Mouse (Mus musculus) midbrain, embryonic 14.5 days (tissue): Measurements from ENCODE around the gene Msto1. TPM values are rescaled to one million over a fixed set of nuclear protein-coding genes. Genes with fewer than 3 reads are reported as not detected.
A peak's percentile ranks its signal among the peaks of the same experiment; 100 is the strongest.

Experiments used
- ATAC-seq: fragments of 200-750 bp; cut with Nextera tagmentation; 2 replicates; pipeline ENCODE4 v1.8.0; 2017; ENCODE audit warnings: moderate number of reproducible peaks, moderate library complexity; ENCODE audit not compliant: low FRiP score, low TSS enrichment
- DNase-seq: peaks from one replicate; pipeline ENCODE4 v3.0.0-alpha.2; 2015
- H3K27ac ChIP-seq: fragments of 300-500 bp; sonication (generic); replicated peaks from 2 replicates; pipeline ENCODE4 v1.5.1; 2014; ENCODE audit warnings: mild to moderate bottlenecking, low read depth, low read length, moderate library complexity
- H3K27me3 ChIP-seq: fragments of 300-500 bp; sonication (generic); 2 replicates; pipeline ENCODE4 v1.6.1; 2014; ENCODE audit warnings: low read length, control low read depth, mixed read lengths; ENCODE audit not compliant: control insufficient read depth, insufficient read depth
- H3K36me3 ChIP-seq: fragments of 300-500 bp; sonication (generic); 2 replicates; pipeline ENCODE4 v1.6.1; 2014; ENCODE audit warnings: low read length, control low read depth; ENCODE audit not compliant: control insufficient read depth, insufficient read depth
- H3K4me1 ChIP-seq: fragments of 300-500 bp; sonication (generic); 2 replicates; pipeline ENCODE4 v1.6.1; 2014; ENCODE audit warnings: mild to moderate bottlenecking, antibody characterized with exemption, low read length, control low read depth; ENCODE audit not compliant: control insufficient read depth, insufficient read depth
- H3K4me2 ChIP-seq: fragments of 300-500 bp; sonication (generic); 2 replicates; pipeline ENCODE4 v1.6.1; 2014; ENCODE audit warnings: mild to moderate bottlenecking, low read length, moderate library complexity
- H3K4me3 ChIP-seq: fragments of 300-500 bp; sonication (generic); replicated peaks from 2 replicates; pipeline ENCODE4 v1.5.1; 2014; ENCODE audit warnings: low read depth, low read length
- H3K9ac ChIP-seq: fragments of 300-500 bp; sonication (generic); replicated peaks from 2 replicates; pipeline ENCODE4 v1.6.1; 2014; ENCODE audit warnings: mild to moderate bottlenecking, low read length, moderate library complexity
- H3K9me3 ChIP-seq: fragments of 300-500 bp; sonication (generic); 2 replicates; pipeline ENCODE4 v1.6.1; 2016; ENCODE audit warnings: low read length, control low read depth, mixed read lengths; ENCODE audit not compliant: control insufficient read depth
- WGBS: fragments of 180-500 bp; shearing (Covaris S2); extraction: QIAGEN DNeasy Blood & Tissue Kit; methylation state at CpG from one replicate; pipeline ENCODE4 v1.1.7; 2014; 5-methylcytosine and 5-hydroxymethylcytosine counted together
- polyA plus RNA-seq: library from polyadenylated mRNA; unstranded; fragments of >200 nt; fragmentation: Nextera tagmentation; extraction: Ambion mirVana; gene quantifications from 2 replicates; pipeline ENCODE4 v1.2.1, GENCODE M21; 2014

Gene Msto1
- polyA plus RNA-seq, 1 experiment from 2014 or later: 53.2 TPM

DNA sequence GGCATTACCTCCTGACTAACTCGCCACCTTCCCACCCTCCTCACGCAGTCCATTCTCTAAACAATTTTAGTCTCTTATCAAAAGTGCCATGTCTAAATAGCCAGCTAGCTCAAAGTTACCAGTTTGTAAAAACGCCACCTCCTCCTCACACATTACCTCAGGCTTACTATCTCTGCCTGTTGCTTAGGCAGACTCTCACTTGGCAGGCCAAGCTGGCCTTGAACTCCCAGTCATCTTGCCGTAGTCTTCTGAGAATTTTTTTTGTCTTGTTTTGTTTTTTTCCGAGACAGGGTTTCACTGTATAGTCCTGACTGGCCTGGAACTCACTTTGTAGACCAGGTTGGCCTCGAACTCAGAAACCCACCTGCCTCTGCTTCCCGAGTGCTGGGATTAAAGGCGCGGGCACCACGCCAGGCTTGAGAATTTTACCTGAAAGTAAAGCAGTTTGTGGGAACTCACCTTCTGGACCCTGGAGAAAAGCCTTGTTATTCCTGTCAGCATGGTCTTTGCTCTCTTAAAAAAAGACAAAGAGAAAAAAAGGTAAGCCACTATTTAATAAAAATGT is 28.6 kb upstream of the Msto1 start:
- peaks cover 30% of the 10 kb centered on the region for H3K36me3 ChIP-seq
- WGBS: 95% methylated on average over 10 of the region's 10 CpGs
- no peak overlapping the region for H3K4me3 ChIP-seq
- no peak overlapping the region for H3K27ac ChIP-seq
- H3K4me1 ChIP-seq: no peaks in the 10 kb centered on the region
- H3K9ac ChIP-seq: no peak overlapping the region
- no peaks in the 10 kb centered on the region for H3K9me3 ChIP-seq
- DNase-seq (no peak), ATAC-seq (no peak)
- no peaks in the 10 kb centered on the region for H3K27me3 ChIP-seq
- H3K4me2 ChIP-seq: no peak overlapping the region

DNA sequence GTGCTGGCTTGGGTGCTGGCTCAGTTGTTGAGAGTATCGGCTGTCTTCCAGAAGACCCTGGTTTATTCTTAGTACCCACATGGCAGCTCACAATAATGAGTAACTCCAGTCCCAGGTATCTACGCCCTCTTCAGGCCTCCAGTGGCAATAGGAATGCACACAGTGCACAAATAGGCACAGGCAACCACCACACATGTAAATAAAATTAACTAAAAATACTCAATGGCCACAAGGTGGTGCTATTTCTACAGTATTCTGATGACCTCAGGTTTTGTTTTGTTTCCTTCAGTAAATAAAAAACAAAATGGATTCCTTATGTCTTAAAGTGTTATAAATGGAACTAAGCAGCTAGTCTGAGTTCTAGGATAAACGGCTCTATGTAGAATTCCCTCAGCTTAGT is 25.9 kb upstream of the Msto1 start:
- WGBS: 76% methylated on average over 3 of the region's 3 CpGs
- DNase-seq: peak; percentile 91

GRCm38 (mm10) chr3:88939071-88939470 is 25.3 kb upstream of the Msto1 start:
- no peak overlapping the region for H3K4me3 ChIP-seq
- DNase-seq: no peak
- H3K4me2 ChIP-seq: no peak overlapping the region
- H3K9ac ChIP-seq: no peak overlapping the region
- no peaks in the 10 kb centered on the region for H3K27me3 ChIP-seq
- H3K4me1 ChIP-seq: no peaks in the 10 kb centered on the region
- peaks cover 53% of the 10 kb centered on the region for H3K36me3 ChIP-seq
- H3K27ac ChIP-seq: no peak overlapping the region
- 96% methylated on average over 10 of the region's 10 CpGs for WGBS
- H3K9me3 ChIP-seq: no peaks in the 10 kb centered on the region
- ATAC-seq: no peak

More for the DNA sequence above, 25.9 kb upstream of the Msto1 start:
- no peaks in the 10 kb centered on the region for H3K4me1 ChIP-seq
- H3K36me3 ChIP-seq: peaks cover 49% of the 10 kb centered on the region
- no peak overlapping the region for H3K9ac ChIP-seq
- no peaks in the 10 kb centered on the region for H3K27me3 ChIP-seq
- ATAC-seq: no peak
- no peak overlapping the region for H3K4me3 ChIP-seq
- H3K27ac ChIP-seq: no peak overlapping the region
- no peak overlapping the region for H3K4me2 ChIP-seq
- H3K9me3 ChIP-seq: no peaks in the 10 kb centered on the region

- no peaks in the 10 kb centered on the region for H3K9me3 ChIP-seq
- WGBS: 91% methylated on average over 3 of the region's 3 CpGs
- H3K27ac ChIP-seq: no peak overlapping the region
Observed at GRCm38 (mm10) chr3:88929501-88929900, 15.7 kb upstream of the Msto1 start.

GRCm38 (mm10) chr3:88925651-88926050 is 11.9 kb upstream of the Msto1 start:
- ATAC-seq (no peak), DNase-seq (no peak)
- Histone ChIP-seq H3K27ac (no peak overlapping the region), H3K4me1 (no peaks in the 10 kb centered on the region), H3K9me3 (no peaks in the 10 kb centered on the region), H3K27me3 (no peaks in the 10 kb centered on the region), H3K9ac (no peak overlapping the region), H3K36me3 (peaks cover 97% of the 10 kb centered on the region), H3K4me3 (no peak overlapping the region), H3K4me2 (no peak overlapping the region)
- WGBS: 96% methylated on average over 2 of the region's 2 CpGs

More at GRCm38 (mm10) chr3:88929501-88929900, 15.7 kb upstream of the Msto1 start:
- Histone ChIP-seq H3K4me3 (no peak overlapping the region), H3K4me2 (no peak overlapping the region), H3K9ac (no peak overlapping the region), H3K27me3 (no peaks in the 10 kb centered on the region), H3K4me1 (no peaks in the 10 kb centered on the region), H3K36me3 (peaks cover 95% of the 10 kb centered on the region)
- no peak for DNase-seq
- no peak for ATAC-seq

DNA sequence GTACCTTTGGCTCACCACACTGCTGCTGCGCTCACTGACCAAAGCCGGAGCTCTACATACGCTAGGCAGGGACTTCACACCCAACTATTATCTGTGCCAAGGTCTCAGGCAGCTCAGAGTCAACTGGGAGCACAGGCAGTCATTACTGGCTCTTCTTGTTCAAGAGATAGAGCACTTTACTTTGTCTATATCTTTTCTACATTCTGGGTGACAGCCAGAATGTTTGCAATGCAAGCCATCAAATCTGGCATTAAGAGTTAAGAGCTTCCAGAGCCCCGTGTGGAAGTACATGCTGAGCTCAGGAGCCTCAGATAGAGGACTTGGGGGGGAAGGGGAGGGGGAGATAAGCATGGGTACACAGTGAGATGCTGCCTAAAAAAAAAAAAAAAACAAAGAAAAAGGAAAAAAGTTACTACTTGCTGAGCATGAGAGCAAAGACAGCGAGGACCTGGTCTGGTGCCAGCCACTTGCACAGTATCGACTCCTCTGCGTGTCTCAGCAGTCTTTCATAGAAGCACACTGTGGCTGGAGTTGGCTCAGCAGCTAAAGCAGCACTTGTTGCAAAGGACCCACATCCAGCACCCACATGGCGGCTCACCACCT is 10.3 kb upstream of the Msto1 start:
- Histone ChIP-seq H3K9ac (no peak overlapping the region), H3K27me3 (no peaks in the 10 kb centered on the region), H3K4me2 (no peak overlapping the region), H3K27ac (no peak overlapping the region), H3K9me3 (no peaks in the 10 kb centered on the region), H3K4me3 (no peak overlapping the region), H3K36me3 (peaks cover 81% of the 10 kb centered on the region), H3K4me1 (no peaks in the 10 kb centered on the region)
- 94% methylated on average over 8 of the region's 8 CpGs for WGBS
- ATAC-seq (no peak), DNase-seq (no peak)

DNA sequence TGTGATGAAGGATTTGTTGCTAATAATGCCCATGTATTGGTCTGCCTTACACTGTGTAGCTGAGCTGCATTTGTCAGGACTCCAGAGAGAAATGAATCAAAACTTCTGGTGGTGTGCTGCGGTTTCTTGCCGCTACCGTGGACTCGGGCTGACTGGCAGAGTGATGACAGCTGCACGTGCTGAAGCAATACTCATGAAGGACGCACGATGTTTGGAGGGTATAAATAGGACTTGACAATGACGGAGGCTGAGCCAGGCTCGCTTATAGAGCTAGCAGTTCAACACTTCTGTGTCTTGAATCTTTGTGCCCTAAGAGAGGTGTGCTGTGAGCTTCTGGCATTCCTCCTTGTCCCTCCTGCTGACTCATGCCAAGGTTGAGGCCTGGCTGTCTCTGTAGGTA is 7.6 kb upstream of the Msto1 start:
- no peaks in the 10 kb centered on the region for H3K4me1 ChIP-seq
- no peak overlapping the region for H3K4me2 ChIP-seq
- H3K4me3 ChIP-seq: no peak overlapping the region
- no peak overlapping the region for H3K9ac ChIP-seq
- H3K27me3 ChIP-seq: no peaks in the 10 kb centered on the region
- no peaks in the 10 kb centered on the region for H3K9me3 ChIP-seq
- ATAC-seq: no peak
- H3K27ac ChIP-seq: no peak overlapping the region
- no peak for DNase-seq
- WGBS: 97% methylated on average over 9 of the region's 9 CpGs
- H3K36me3 ChIP-seq: peaks cover 55% of the 10 kb centered on the region

GRCm38 (mm10) chr3:88918981-88919380 is 5.2 kb upstream of the Msto1 start:
- Histone ChIP-seq H3K36me3 (peaks cover 30% of the 10 kb centered on the region), H3K4me3 (no peak overlapping the region), H3K9me3 (no peaks in the 10 kb centered on the region), H3K4me1 (0 out of 2 replicates have a peak, but pooled peaks cover 5% of the 10 kb centered on the region), H3K27me3 (no peaks in the 10 kb centered on the region), H3K9ac (no peak overlapping the region), H3K27ac (no peak overlapping the region), H3K4me2 (no peak overlapping the region)
- DNase-seq (no peak), ATAC-seq (no peak)
- 87% methylated on average over 13 of the region's 13 CpGs for whole genome bisulfite sequencing

GRCm38 (mm10) chr3:88914384-88914810 is 598 bp upstream of the Msto1 start:
- no peak for ATAC-seq

More at GRCm38 (mm10) chr3:88914384-88914810, 598 bp upstream of the Msto1 start:
- Histone ChIP-seq H3K4me2 (peak overlapping the region; percentile 74), H3K27me3 (no peaks in the 10 kb centered on the region), H3K27ac (peak overlapping the region; percentile 81), H3K4me1 (0 out of 2 replicates have a peak, but pooled peaks cover 5% of the 10 kb centered on the region), H3K36me3 (peaks cover 29% of the 10 kb centered on the region), H3K4me3 (peak overlapping the region; percentile 74), H3K9me3 (no peaks in the 10 kb centered on the region), H3K9ac (peak overlapping the region; percentile 79)
- WGBS: 23% methylated on average over 8 of the region's 8 CpGs
- DNase-seq: no peak
